Mouse (Mus musculus): Measurements from ENCODE around the gene Rpf1.

Rpf1 gene

DNA sequence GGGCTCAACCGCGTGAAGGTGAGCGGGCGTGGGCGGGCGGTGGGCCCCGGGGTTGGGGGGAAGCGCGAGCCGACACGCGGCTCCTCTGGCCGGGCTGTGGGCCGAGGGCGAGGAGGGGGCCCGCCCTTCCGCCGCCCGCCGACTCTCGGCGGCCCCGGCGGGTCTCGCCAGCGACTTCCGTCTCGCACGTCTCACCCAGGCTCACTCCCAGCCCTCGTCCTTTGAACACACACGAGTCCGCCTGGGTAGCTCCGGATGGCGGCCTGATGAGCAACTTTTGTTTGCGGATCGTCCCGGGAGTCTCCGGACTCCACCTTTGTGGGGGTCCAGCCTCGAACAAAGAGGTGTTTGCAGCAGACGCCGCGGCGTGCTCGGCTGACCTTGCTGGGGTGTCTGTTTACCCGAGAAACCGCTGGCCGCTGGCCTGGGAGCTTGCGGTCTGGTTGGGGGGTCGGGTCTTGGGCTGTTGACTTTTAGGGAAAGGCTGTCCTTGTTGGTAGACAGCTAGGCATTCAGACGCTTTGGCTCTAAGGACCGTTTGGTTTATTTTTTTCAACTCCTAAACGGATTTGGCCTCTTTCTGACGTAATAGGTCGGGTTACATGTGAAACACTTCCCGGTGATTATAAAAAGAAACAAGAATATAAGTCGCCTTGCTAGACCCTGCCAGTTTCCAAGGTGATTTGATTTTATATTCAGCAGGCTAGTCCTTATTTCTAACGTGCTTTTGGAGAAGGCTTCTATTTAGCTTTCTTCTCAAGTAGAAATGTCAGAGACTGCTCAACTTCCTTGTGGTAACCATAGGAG lies 21.0 kb downstream of the Rpf1 start:
- DNase-seq (ENCODE audit: low read depth, low spot score) = peak; percentile 85

DNA sequence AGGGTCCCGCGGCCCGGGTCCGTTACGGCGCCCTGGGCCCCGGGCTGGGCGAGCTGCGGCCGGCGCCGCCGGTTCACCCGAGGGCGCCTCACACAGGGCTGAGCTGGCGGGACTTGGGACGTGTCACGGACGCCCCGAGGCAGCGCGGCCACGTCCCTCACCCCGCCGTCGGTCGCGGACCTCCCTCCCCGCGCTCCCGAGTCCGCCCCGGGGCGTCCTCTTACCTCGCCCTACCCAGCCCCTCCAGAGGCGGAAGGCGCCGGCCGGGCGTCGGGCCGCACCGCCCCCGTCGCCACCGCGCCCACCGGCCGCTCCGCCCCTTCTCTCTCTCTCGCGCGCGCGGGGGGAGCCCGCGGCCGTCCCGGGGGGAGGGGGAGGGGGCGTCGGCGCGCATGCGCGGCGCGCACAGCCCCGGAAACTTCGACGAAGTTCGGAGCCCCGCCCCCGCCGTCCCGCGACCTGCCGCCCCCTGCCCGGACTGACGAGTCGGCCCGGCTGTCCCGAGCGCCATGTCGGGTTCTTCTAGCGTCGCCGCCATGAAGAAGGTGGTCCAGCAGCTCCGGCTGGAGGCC lies 21.7 kb downstream of the Rpf1 start, which contains the start of the genes Spata1 and Gng5:
Gene Spata1 (minus strand): TSS at position 323 of the 572 bp plus-strand sequence.
Gene Gng5 (plus strand): TSS at position 377 of the 572 bp plus-strand sequence.
- peak; percentile 95 for DNase-seq (ENCODE audit: low read depth, low spot score)

DNA sequence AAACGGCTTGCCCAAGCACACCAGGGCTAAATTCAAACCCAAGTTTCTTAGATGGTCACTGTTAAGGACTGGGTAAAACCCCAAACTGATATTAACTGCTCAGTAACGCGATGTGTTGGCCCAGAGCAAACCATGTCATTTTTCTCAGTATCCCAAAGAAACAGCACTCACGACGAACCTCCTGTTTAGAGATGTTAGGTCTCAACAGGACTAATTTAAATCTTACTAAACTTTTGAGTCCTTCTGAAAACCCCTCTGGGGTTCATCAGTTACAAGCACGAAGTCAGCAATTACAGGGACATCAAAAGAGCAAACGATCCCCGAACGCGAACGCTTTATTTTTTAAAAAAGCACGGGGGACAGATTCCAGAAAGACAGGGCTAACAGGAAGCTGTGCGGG lies 22.2 kb downstream of the Rpf1 start:
- no peak for DNase-seq (ENCODE audit: low read depth, low spot score)

DNA sequence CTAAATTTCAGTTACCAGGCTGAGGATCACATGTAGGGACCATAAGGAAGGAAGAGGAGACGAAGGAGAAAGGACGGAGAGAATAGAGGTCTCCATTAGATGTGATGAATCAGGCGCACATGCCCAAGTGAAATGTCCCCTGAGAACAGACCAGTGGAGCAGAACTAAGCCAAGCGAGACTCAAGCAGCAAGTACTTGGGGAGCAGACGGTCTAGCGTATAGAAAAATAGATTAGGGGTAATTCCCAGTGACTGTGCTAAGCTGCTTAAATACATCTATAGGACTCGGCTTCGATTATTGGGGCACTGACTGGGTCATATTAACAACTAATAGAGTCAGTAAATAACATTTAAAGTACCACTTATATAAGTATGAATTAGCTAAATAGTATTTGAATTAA lies 26.3 kb downstream of the Rpf1 start:
- no peak for DNase-seq (ENCODE audit: low read depth, low spot score)

DNA sequence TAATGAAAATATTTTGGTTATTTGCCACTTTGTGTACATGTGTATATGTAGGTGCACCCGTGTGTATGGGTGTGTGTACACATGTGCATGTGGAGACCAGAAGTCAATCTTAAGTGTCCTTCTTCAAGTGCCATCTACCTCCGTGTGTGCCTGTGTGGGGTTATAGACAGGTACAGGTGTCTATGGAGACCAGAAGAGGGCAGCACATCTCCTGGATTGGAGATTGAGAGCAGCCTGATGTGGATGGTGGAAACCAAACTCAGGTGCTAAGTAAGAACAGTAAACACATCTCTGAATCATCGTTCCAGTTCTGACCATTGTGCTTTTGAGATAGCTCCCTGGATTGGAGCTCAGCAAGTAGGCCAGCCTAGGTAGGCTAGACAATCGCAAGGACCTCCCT lies 34.8 kb downstream of the Rpf1 start:
- no peak for DNase-seq (ENCODE audit: low read depth, low spot score)

DNA sequence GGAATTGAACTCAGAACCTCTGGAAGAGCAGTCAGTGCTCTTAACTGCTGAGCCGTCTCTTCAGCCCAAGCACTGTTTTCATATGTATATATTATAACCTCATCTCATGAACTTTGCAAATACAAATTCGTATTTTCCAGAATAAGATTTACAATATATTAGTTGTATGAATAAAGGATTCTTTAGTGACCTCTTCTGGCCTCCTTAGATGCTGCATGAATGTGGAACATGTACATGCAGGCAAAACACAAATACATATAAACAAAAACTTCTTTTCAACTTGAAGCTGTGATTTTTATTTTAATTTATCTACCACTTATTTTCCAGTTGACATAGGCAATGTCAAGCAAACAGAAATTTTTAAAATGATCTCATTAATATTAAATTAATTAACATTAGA lies 39.2 kb downstream of the Rpf1 start:
- no peak for DNase-seq (ENCODE audit: low read depth, low spot score)

DNA sequence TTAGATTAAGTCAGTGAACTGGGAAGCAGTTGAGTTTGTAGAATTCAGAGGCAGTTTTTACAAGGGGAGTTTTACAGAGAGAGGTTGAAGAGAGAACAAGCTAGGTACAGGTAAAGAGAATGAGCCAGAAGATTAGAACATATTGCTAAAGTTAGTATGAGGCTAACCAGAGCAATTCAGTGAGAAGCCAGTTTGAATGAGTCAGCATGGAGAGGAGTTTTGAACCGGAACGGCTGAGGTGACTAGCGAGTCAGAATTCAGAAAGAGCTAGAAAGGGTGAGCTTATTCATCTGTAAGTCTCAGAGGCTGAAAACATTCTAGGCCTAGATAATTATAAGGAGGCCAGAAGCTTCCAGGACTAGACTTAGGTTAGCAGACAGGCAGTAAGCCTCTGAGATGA lies 46.8 kb downstream of the Rpf1 start:
- DNase-seq (ENCODE audit: low read depth, low spot score) = no peak

DNA sequence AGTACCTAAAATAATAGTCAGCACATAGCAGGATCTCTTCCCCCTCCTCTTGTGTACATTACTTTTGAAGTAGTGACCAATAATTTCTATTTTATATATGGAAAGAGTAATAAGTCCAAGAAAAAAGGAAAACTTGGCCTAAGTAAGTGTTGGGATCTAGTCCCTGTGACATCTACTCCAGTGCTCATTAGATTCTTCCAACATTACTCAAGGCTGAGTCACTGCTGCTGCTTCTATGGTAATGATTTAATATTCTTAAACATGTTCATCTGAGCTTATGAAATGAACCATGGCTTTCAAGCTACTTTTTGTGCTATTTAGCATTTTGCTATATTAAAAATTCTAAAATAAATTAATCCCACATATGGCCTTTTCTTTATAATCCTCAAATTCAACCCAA lies 47.5 kb downstream of the Rpf1 start:
- no peak for DNase-seq (ENCODE audit: low read depth, low spot score)

DNA sequence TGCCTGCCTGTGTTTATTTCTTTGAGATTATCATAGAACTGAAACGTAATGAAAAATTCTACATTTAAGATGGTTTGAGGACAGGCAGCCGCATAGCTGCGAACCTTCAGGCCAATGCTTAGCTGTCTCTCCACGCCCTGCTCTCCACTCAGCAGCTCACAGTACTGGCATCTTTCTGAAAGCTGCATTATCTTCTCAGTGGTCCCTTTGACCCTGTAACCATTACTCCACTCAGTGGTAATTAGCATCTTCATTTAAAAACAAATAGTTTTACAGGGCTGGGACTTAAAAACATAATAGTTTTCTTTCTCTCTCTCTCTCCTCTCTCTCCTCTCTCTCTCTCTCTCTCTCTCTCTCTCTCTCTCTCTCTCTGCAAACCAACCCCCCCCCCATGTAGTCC lies 48.6 kb downstream of the Rpf1 start:
- no peak for DNase-seq (ENCODE audit: low read depth, low spot score)

DNA sequence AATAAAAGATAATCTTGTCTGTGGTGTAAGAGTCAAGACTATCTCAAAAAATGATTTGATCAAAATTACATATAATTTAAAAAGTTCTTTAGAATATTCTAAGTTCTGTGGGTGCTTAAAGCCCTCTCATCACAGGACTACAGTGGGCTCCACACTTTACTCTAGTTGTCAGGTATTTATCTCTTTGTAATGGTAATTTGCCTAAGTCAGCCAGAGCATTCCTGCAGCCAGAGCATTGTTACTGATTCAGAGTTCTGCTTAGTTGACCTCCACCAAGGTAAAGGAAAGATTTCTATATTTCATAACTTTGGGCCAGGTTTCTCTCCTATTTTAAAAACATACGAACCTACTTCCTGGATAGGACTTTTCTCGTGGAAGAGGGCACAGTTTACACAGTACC lies 52.0 kb downstream of the Rpf1 start:
- no peak for DNase-seq (ENCODE audit: low read depth, low spot score)

DNA sequence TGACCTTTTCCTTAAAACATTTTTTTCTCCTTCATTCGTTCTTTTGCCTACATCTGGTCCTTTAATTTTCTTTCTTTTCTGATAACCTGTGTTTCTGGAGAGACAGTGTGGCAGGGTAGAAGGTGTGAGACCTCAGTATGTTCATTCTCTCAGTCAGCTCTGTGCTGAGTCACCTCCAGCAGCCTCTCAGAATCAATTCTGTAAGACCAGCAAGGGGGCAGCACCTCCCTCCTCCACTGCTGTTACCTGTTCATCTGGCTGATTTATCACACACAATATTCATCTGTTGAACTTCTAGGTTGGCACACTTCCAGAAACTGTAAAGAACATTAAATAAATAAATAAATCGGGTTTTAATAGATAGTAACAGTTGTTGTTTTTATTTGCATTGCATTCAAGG lies 58.3 kb downstream of the Rpf1 start:
- DNase-seq (ENCODE audit: low read depth, low spot score) = no peak

Data from CD4-positive helper T cell, adult 2 months (primary cell).